Mouse (Mus musculus): Measurements from ENCODE around the gene 4930452B06Rik. TPM values are rescaled to one million over a fixed set of nuclear protein-coding genes. Genes with fewer than 3 reads are reported as not detected.

The 4930452B06Rik gene
- total and polyA plus RNA-seq, 3 experiments: not detected

DNA sequence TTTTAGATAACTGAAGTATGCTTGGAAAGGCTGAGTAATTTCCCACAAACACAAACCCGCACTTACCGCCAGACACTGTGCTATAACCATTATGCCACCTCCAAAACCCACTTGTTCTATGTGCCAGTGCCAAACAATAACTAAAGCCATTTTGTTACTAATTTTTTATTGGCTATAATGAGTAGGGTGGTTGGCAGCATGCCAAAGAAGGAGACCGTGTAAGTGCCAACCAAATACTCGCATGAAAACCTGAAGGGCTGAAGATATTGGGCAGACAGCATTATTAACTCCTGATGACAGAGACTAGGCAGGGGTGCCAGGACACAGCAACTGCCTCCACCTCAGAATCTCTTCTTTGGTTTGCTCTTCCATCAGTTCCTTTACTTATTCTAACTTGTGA lies 203.1 kb downstream of the 4930452B06Rik start:
- Histone ChIP-seq H3K27ac (ENCODE audit: control insufficient read depth, low read depth, low read length) (no peak overlapping the region), H3K9me3 (replicated peaks; ENCODE audit: insufficient read depth, low read length) (no peaks in the 10 kb centered on the region), H3K27me3 (ENCODE audit: control insufficient read depth in 1 of 2, insufficient read depth in 2 of 2, low read length in 2 of 2) (no peaks in the 10 kb centered on the region), H3K79me2 (ENCODE audit: control insufficient read depth, insufficient read depth, low read length, poor library complexity) (no peaks in the 10 kb centered on the region), H3K36me3 (ENCODE audit: control insufficient read depth in 1 of 2, insufficient read depth in 2 of 2, low read length in 2 of 2) (no peaks in the 10 kb centered on the region), H3K9ac (ENCODE audit: control insufficient read depth, low read depth, low read length, poor library complexity, severe bottlenecking) (no peak overlapping the region), H3K4me3 (ENCODE audit: control insufficient read depth in 1 of 2, insufficient read depth in 1 of 2, low read depth in 2 of 2, low read length in 2 of 2) (no peak overlapping the region), H3K4me1 (ENCODE audit: control insufficient read depth in 1 of 2, insufficient read depth in 2 of 2, low read length in 2 of 2) (no peaks in the 10 kb centered on the region)
- no peak for TF ChIP-seq CTCF (IDR thresholded peaks at IDR 0.05 in 2 of 3, conservative IDR thresholded peaks at IDR 0.05 in 1 of 3; ENCODE audit: control insufficient read depth in 1 of 3, insufficient read depth in 1 of 3, low read depth in 2 of 3, low read length in 3 of 3, poor library complexity in 1 of 3, severe bottlenecking in 1 of 3)
- TF ChIP-seq ZMIZ1 (IDR thresholded peaks at IDR 0.05; ENCODE audit: low read depth, low read length): no peak
- TF ChIP-seq CHD1 (IDR thresholded peaks at IDR 0.05; ENCODE audit: low read depth, low read length): no peak
- TF ChIP-seq MAZ (IDR thresholded peaks at IDR 0.05; ENCODE audit: low read depth, low read length): no peak
- TF ChIP-seq TAL1 (IDR thresholded peaks at IDR 0.05; ENCODE audit: low read length): no peak
- no peak for TF ChIP-seq ZNF384 (IDR thresholded peaks at IDR 0.05; ENCODE audit: low read depth, low read length)
- TF ChIP-seq NELFE (IDR thresholded peaks at IDR 0.05; ENCODE audit: low read depth, low read length): no peak
- no peak for TF ChIP-seq ZC3H11A (IDR thresholded peaks at IDR 0.05; ENCODE audit: low read depth, low read length)
- no peak for TF ChIP-seq MAX (IDR thresholded peaks at IDR 0.05; ENCODE audit: low read length)
- TF ChIP-seq ELF1 (IDR thresholded peaks at IDR 0.05; ENCODE audit: low read depth, low read length): no peak
- no peak for TF ChIP-seq USF1 (IDR thresholded peaks at IDR 0.05; ENCODE audit: low read depth, low read length)
- no peak for TF ChIP-seq TCF12 (IDR thresholded peaks at IDR 0.05; ENCODE audit: low read depth, low read length)
- no peak for TF ChIP-seq RCOR1 (IDR thresholded peaks at IDR 0.05; ENCODE audit: low read depth, low read length)
- DNase-seq (ENCODE audit: low read depth, low spot score): no peak

DNA sequence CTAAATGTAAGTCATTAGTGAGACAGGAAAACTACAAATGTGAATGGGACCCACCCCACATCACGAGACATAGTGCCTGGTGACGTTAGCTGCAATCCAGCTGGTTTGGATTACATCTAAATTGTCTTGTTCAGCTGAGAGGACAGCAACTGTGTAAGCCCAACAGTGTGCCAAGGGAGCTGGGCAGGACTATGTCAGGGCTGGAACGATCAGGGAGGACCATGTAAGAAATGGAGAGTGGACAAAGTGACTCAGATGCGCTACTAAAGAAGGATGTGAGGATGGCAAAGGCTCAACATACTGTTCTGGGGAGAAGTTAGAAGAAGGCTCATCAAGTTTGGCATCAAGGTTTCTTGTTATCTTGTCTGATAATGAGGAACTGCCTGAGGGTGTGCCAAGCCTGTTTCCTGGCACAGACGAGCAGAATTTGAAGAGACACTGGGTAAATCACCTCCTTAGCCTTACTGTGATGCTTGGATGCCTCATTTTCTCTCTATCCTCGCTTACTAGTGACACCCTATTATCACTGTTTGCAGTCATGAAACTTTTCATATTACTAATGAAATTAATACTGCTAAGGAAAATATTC lies 203.6 kb downstream of the 4930452B06Rik start:
- Histone ChIP-seq H3K9ac (ENCODE audit: control insufficient read depth, low read depth, low read length, poor library complexity, severe bottlenecking) (no peak overlapping the region), H3K4me1 (ENCODE audit: control insufficient read depth in 1 of 2, insufficient read depth in 2 of 2, low read length in 2 of 2) (no peaks in the 10 kb centered on the region), H3K27me3 (ENCODE audit: control insufficient read depth in 1 of 2, insufficient read depth in 2 of 2, low read length in 2 of 2) (no peaks in the 10 kb centered on the region), H3K79me2 (ENCODE audit: control insufficient read depth, insufficient read depth, low read length, poor library complexity) (no peaks in the 10 kb centered on the region), H3K27ac (ENCODE audit: control insufficient read depth, low read depth, low read length) (no peak overlapping the region), H3K9me3 (replicated peaks; ENCODE audit: insufficient read depth, low read length) (no peaks in the 10 kb centered on the region), H3K36me3 (ENCODE audit: control insufficient read depth in 1 of 2, insufficient read depth in 2 of 2, low read length in 2 of 2) (no peaks in the 10 kb centered on the region), H3K4me3 (ENCODE audit: control insufficient read depth in 1 of 2, insufficient read depth in 1 of 2, low read depth in 2 of 2, low read length in 2 of 2) (no peak overlapping the region)
- no peak for DNase-seq (ENCODE audit: low read depth, low spot score)
- TF ChIP-seq ZNF384 (IDR thresholded peaks at IDR 0.05; ENCODE audit: low read depth, low read length): no peak
- no peak for TF ChIP-seq RAD21 (IDR thresholded peaks at IDR 0.05; ENCODE audit: low read depth, low read length)
- TF ChIP-seq MAFK (IDR thresholded peaks at IDR 0.05; ENCODE audit: borderline replicate concordance, low read depth, low read length): no peak
- no peak for TF ChIP-seq TCF12 (IDR thresholded peaks at IDR 0.05; ENCODE audit: low read depth, low read length)
- no peak for TF ChIP-seq HCFC1 (IDR thresholded peaks at IDR 0.05; ENCODE audit: low read depth, low read length)
- TF ChIP-seq ETS1 (IDR thresholded peaks at IDR 0.05; ENCODE audit: low read depth, low read length): no peak
- TF ChIP-seq GABPA (IDR thresholded peaks at IDR 0.05; ENCODE audit: low read depth, low read length): no peak
- TF ChIP-seq GATA1 (IDR thresholded peaks at IDR 0.05; ENCODE audit: low read depth, low read length): no peak
- no peak for TF ChIP-seq ZC3H11A (IDR thresholded peaks at IDR 0.05; ENCODE audit: low read depth, low read length)
- no peak for TF ChIP-seq USF1 (IDR thresholded peaks at IDR 0.05; ENCODE audit: low read depth, low read length)
- no peak for TF ChIP-seq E2F4 (IDR thresholded peaks at IDR 0.05; ENCODE audit: borderline replicate concordance, low read depth, low read length)
